Mouse (Mus musculus) cerebellum, adult (tissue): Measurements from ENCODE around the gene Zmynd12.
A peak's percentile ranks its signal among the peaks of the same experiment; 100 is the strongest.

Source experiments
- ATAC-seq: cut with Nextera tagmentation; 2 replicates; pipeline ENCODE4 v1.9.2; 2017; ENCODE audit warnings: mild to moderate bottlenecking, moderate library complexity, mixed read lengths; ENCODE audit not compliant: insufficient number of reproducible peaks, low FRiP score, low TSS enrichment

Zmynd12 gene

GRCm38 (mm10) chr4:119422294-119422964, at the start of gene Zmynd12, which contains the start of gene Ppcs:
Gene Zmynd12, plus strand, starts transcription at chr4:119422814.
Gene Ppcs, minus strand, starts transcription at chr4:119422420.
- ATAC-seq, result peak; percentile 93

GRCm38 (mm10) chr4:119381471-119382190, 41.0 kb upstream of the Zmynd12 start:
- no peak for ATAC-seq

DNA sequence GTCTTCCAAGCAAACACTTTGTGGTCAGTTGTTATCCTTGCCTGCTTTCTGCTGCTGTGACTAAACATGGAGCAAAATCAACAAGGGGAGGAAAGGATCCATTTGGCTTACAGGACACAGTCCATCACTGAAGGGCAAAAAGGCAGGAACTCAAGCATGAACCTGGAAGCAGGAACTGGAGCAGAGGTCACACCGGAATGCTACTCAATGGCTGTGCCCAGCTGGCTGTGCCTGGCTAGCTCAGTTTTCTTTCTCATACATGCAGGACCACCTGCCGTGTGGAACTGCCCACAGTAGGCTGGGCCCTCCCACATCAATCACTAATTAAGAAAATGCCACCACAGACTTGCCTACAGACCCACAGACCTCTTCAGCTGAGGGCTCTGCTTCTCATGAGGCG, 33.4 kb upstream of the Zmynd12 start:
- ATAC-seq, result no peak

- no peak for ATAC-seq
Measured at GRCm38 (mm10) chr4:119390369-119390768, 32.2 kb upstream of the Zmynd12 start.

- ATAC-seq, result no peak
Measured at GRCm38 (mm10) chr4:119398751-119399150, 23.9 kb upstream of the Zmynd12 start.

GRCm38 (mm10) chr4:119400896-119401295, 21.7 kb upstream of the Zmynd12 start:
- no peak for ATAC-seq

GRCm38 (mm10) chr4:119403431-119403830, 19.2 kb upstream of the Zmynd12 start:
- ATAC-seq, result no peak

DNA sequence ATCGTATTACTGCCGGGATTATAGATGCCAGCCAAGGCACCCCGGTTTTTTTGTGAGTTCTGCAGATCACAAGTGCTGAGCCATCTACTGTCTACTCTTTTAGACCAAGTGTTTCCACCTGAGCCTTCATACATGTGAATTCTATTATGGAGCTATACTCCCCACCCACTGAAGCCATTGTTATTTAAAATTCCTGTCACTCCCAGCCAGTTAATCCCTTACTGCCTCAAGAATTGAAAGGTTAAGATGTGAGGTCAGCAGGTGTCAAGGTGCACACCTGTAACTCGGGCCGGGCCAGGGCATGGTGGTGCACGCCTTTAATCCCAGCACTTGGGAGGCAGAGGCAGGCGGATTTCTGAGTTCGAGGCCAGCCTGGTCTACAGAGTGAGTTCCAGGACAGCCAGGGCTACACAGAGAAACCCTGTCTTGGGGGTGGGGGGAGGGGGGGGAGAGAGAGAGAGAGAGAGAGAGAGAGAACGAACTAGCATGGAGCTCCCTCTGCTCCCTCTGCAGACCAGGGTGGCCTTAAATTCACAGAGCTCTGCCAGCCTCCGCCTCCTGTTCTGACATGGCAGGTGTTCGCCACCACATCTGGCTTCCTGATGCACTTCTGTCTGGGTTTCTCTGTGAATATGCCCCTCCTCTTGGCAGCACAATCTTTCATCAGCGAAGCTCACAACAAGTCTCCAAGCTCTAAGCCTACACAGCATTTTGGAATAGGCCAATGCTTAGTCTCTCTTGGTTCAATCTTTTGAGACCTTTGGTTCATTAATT, 10.6 kb upstream of the Zmynd12 start:
- ATAC-seq, result no peak

DNA sequence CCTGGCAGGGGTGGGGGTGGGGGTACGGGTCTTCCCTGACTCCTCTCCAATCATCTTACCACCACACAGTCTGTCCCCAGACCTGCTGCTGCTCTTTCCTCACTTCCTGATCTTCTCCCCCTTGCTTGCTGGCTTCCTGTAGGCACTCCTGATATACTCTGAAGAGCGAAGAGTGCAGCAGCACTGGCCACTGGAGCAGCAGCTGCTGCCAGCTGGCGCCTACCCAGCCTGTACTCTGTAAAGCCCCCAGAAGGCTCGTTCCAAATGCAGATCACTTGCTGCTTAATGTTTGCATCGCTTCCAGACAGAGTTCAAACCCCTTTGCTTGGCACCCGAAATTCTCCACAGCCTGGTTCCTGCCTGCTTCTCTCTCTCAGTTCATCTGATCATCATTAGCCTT, 9.8 kb upstream of the Zmynd12 start:
- no peak for ATAC-seq

DNA sequence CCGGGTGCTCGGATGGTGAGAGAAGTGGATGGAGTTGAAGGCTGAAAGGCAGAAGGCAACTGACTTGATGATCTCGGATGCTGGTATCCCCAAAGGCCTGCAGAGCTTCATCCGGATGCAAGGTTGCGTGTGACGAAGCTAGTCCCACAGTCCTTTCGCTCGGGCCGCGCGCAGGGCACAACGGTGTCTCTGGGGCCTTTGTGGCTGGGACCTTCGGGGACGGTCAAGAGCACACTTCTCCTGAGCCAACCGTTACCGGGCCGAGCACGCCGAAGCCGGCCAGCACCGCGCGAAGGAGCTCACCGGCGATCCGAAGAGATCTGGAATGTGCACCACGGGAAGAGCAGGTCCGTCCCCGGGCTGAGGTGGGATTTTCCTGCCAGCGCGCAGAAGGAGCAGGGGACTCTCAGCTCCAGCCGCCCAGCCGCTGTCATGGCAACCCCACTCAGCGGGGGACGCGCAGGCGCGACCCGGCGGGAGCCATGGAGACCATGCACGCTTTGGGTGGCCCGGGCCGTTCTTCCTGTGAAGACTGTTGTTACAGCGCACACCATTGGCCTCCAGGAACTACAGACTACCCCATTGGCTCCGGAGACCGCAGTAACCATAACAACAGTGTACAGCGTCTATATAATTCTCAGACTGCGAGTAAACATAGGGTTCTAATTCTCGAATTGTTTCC, 7.4 kb upstream of the Zmynd12 start, which contains the start of gene Ccdc30:
Ccdc30 (minus strand) TSS at position 450 of the 682 bp plus-strand sequence.
- peak; percentile 100 for ATAC-seq

DNA sequence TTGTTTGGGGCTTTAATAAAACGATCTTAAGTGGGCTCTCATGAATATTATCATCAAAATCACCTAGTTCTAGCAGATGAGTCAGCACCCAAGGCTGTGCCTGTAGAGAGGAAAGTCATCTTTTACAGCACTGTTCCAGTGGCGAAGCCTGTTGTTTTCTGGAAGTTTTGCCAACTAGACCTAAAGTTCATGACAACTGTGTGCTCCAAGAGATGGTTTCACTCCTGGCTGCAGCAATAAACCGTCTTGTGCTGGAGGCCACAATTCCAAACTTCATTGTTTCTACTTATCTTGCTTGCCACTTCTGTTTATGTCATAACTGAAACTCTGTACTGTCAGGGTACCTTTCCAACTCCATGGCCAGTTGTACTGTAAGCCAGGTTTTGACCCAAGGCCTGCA, 5.3 kb upstream of the Zmynd12 start:
- ATAC-seq, result no peak

- no peak for ATAC-seq
Measured at GRCm38 (mm10) chr4:119417894-119418293, 4.7 kb upstream of the Zmynd12 start.

DNA sequence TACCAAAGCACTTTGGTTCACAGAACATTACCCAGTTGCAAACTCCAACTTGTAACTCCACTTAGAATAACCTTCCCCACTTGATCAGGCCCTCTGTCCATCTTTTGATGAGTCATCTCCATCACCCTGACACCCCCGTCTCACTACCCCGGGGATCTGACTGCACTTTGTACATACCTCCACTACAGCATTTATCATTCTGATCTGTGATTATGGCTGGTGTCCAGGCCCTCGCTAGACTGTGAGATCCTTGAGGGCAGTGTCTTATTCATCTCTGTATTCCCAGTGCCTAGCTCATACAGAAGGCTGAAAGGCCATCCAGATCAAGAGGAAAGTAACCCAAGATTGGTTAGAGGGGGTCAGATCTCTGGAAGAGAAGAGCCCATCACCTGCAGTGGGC, 1.4 kb upstream of the Zmynd12 start:
- ATAC-seq, result no peak

DNA sequence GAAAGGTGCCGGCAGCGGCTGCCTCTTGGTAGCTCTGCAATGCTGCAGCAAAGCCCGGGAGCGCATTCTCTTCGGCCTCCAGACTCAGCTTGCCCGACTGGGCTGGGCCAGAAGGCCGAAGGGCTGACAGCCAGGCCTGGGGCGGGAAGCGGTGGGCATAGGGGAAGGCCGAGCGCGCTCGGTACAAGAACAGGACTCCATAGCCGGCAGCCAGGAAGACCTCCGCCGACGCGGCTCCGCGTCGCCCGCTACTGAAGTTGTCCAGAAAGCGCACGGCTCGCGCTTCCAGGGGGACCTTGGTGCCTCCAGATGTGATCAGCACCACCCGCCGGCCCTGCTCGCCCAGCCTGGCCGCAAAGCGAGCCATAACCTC, 707 bp upstream of the Zmynd12 start:
- peak; percentile 22 for ATAC-seq

DNA sequence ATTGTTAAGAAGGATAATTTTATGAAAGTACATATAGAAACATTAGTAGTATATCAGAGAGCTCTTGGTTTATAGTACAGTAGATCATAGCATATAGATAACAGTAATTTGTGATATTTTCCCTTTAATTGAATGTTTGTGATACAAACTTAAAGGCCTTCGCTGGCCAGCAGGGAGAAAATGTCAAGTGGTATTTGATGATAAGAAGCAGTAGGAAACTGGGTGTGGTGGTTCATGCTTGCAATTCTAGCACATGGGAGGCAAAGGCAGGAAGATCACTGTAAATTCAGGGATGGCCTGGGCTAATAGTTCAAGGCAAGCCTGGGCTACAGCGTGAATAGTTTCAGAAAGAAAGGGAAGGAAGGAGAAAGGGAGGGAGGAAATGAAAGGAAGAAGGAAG, 2.5 kb downstream of the Zmynd12 start:
- no peak for ATAC-seq

- no peak for ATAC-seq
Measured at GRCm38 (mm10) chr4:119425601-119426000, 3.0 kb downstream of the Zmynd12 start.

- no peak for ATAC-seq
Measured at GRCm38 (mm10) chr4:119427680-119428079, 5.1 kb downstream of the Zmynd12 start.

GRCm38 (mm10) chr4:119430678-119431077, 8.1 kb downstream of the Zmynd12 start:
- ATAC-seq, result peak; percentile 80

GRCm38 (mm10) chr4:119437936-119438335, 15.3 kb downstream of the Zmynd12 start:
- no peak for ATAC-seq

DNA sequence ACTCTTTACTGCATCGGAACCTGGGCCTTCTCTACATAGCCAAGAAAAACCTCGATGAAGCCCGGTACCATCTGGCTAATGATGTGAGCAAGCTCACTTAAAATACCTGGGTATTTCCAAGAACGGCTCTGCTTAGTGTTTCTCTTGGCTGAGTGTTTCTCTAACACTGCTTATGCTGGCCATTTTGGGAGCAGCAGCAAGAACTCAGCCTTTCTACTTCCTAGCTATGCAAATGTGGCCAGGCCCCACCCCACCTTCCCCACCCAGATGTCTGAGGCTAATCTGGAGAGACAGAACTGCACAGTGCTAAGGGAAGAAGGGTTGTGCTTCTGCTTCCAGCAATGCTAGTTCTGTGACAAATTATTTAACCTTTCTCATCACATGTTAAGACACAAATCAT, 19.2 kb downstream of the Zmynd12 start:
- ATAC-seq, result no peak

GRCm38 (mm10) chr4:119442539-119442938, 19.9 kb downstream of the Zmynd12 start:
- no peak for ATAC-seq
